Mouse (Mus musculus) mouse trophoblast stem cell (cell line): ENCODE results near the gene Hist1h4i.

Experiments used
- in situ Hi-C, 2 experiments: fragments of 300-500 bp; cut with MseI, MboI; formaldehyde crosslinking; loops; 2 replicates in 1 of 2; 3 replicates in 1 of 2; pipeline ENCODE4 v1.15.1; 2025

Hist1h4i gene

DNA sequence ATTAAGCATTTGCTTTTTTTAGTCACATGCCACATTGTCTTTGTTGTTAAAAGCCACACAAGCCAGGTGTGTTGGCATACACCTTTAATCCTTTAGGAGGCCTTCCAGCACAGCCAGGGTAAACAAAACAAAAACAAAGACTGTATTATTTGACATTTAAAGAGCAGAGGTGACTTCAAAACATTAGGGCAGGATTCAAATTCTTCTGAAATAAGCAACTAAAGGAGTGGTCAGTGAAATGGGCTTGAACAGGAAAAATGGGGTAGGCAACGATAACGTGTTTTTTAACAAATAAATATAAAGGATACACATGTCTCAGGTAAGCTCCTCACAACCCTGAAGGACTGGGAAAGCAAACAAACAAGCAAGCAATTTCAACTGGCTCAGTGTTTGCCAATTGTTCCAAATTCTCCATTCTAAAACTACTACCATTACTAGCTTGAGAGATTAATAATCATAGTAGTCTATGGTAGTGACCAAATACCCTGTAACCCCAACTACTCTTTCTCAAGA lies 1.2 kb downstream of the Hist1h4i start:
- in situ Hi-C loops, result loop anchor here (10.0 to 25.0 kb wide), 5 partner anchors 328 to 1485 kb away; partner anchors contain the start of genes Abt1 (in 1 of the 2), Hist1h2ai (in 1 of the 2), Hist1h2bl (in 1 of the 2) and Hist1h2bm (in 1 of the 2)

DNA sequence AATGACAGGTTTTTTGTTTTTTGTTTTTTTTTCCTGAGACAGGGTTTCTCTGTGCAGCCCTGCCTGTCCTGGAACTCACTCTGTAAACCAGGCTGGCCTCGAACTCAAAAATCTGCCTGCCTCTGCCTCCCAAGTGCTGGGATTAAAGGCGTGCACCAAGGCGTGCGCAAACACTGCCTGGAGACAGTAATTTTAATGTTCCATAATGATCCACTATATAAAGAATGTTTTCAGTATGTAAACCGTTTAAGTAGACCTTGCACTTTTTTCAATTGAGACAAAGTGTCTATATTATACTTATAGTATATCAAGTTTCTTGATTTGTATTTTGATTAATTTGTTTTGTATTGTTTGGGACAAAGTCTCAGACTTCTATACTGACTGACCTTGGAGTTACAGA lies 1.8 kb downstream of the Hist1h4i start:
- in situ Hi-C loops, result loop anchor here (10.0 to 25.0 kb wide), 3 partner anchors 327 to 1473 kb away; partner anchors contain the start of genes Hist1h2ai (in 1 of the 2), Hist1h2bl (in 1 of the 2), Hist1h2bm (in 1 of the 2) and Hist1h3h (in 1 of the 2)

DNA sequence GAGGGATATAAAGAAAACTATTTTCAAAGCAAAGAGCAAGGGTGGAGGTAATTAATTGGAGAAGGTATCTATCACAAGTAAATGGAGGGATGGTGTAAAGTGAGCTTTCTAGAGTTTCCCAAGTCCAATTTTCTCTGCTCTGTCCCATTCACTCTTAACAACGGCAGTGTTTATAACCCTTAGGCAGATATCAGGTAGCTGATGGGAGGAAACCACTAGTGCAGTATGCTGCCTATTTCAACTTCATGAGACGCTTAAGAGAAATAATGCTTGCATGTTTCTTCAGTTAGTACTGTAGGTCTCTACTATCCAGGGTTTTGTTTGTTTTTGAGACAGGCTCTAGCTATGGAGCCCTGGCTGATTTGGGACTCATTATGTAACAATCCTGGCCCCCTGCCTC lies 3.7 kb downstream of the Hist1h4i start:
- in situ Hi-C loops, result loop anchor here (10.0 to 25.0 kb wide), 3 partner anchors 325 to 1475 kb away; partner anchors contain the start of genes Hist1h2ai (in 1 of the 2), Hist1h2bl (in 1 of the 2), Hist1h2bm (in 1 of the 2) and Hist1h3h (in 1 of the 2)

DNA sequence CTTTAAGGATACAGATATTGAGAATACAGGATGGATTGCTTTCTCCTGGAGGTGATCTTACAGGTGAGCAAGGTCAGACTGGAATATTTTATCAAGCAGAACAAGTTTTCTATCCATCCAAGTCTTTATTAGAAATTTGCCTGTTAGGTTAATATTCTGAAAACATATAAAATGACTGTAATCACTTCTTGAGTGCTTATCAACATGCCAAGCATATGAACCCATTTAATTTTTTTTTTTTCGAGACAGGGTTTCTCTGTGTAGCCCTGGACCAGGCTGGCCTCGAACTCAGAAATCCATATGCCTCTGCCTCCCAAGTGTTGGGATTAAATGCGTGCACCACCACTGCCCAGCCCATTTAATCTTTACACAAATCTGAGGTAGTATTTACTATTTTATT lies 4.2 kb downstream of the Hist1h4i start:
- in situ Hi-C loops, result loop anchor here (10.0 to 25.0 kb wide), 3 partner anchors 325 to 1475 kb away; partner anchors contain the start of genes Hist1h2ai (in 1 of the 2), Hist1h2bl (in 1 of the 2), Hist1h2bm (in 1 of the 2) and Hist1h3h (in 1 of the 2)

DNA sequence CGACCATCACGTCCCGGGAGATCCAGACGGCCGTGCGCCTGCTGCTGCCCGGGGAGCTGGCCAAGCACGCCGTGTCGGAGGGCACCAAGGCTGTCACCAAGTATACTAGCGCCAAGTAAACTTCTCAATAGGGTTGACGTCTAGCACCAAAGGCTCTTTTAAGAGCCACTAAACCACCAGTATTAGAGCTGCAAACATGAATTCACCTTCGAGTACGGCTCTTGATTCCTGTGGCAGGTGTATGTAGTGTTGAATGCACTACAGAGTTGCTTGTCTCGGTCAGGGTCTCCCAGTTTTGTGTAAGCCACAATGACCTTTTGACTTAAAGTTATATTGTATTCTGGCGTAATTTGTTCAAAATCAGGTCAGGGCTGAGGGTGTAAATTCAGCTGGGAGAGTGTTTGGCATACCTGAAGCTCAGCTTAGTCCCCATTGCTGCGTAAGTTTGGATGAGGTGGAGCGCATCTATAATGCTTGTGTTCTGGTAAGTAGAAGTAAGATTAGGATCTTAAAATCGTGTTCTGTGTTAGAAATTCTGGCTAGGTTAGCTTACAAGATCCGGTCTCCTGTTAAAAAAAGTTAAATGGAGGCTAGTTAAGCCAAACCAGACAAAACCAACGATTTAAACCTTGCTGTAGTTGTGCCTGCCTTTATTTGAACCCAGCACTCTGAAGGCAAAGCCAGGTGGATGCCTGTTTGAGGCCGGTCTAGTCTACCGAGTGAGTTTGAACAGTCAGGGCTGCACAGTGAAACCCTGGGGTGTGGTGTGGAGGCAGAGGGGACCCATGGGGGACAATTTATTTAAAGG lies 4.8 kb downstream of the Hist1h4i start:
- in situ Hi-C loops, result loop anchor here (10.0 to 25.0 kb wide), 3 partner anchors 324 to 1476 kb away; partner anchors contain the start of genes Hist1h2ai (in 1 of the 2), Hist1h2bl (in 1 of the 2), Hist1h2bm (in 1 of the 2) and Hist1h3h (in 1 of the 2)

DNA sequence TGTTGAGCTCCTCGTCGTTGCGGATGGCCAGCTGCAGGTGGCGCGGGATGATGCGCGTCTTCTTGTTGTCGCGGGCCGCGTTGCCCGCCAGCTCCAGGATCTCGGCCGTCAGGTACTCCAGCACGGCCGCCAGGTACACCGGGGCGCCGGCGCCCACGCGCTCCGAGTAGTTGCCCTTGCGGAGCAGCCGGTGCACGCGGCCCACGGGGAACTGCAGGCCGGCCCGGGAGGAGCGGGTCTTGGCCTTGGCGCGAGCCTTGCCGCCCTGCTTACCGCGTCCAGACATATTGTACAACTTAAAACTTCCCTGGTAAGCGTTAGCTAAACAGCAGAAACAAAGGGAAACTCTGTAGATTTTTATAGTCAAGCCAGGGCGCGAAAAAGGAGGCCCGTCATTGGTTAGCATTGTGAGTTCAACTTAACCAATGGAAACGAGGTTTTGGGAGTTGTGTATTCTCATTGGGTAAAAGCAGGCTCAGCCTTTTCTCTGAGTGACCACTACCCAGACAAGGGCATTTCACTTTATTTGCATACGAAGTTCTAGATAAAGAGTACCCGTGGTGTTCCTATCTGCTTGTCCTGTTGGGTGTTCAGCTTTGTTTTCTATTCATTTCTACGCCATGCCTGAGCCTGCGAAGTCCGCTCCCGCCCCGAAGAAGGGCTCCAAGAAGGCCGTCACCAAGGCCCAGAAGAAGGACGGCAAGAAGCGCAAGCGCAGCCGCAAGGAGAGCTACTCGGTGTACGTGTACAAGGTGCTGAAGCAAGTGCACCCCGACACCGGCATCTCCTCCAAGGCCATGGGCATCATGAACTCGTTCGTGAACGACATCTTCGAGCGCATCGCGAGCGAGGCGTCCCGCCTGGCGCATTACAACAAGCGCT lies 5.7 kb downstream of the Hist1h4i start, which contains the start of the genes Hist1h2ah and Hist1h2bk:
Gene Hist1h2ah, minus strand, starts transcription at position 302 of the 882 bp plus-strand sequence.
Gene Hist1h2bk, plus strand, starts transcription at position 604 of the 882 bp plus-strand sequence.
- in situ Hi-C loops, result loop anchor here (10.0 to 25.0 kb wide), 3 partner anchors 323 to 1477 kb away; partner anchors contain the start of genes Hist1h2ai (in 1 of the 2), Hist1h2bl (in 1 of the 2), Hist1h2bm (in 1 of the 2) and Hist1h3h (in 1 of the 2)

DNA sequence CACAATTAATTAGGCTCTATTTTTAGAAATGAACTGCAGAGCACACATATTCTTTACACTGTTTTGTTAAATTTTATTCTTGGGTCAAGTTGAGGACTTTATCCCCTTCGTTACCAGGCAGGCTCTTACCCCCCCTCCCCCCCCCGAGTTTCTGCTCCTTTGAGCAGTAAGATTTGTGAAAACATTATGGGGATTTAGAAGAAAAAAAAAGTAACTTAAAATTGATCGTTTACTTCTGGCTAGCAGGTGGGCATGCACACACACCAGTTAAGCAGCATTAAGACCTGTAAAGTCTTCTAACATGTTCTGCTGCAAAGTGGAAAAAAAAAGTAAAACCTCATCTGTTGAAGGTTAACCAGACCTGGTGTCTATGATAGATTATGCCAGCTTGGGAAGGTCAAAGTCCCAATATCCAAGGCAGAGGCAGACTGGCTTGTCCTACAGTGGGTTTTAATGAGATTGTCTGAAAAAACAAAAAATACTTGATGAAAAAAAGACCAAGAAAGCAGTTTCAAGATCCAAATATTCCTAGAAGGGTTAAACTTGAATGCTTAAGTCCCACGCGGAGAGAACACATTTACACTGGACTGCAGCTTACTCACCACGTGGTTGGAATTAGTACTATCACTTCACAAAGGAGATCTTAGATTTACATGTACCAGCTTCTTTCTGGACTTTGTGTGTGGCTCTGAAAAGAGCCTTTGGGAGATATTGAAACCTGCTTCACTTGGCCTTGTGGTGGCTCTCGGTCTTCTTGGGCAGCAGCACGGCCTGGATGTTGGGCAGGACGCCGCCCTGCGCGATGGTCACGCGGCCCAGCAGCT lies 6.5 kb downstream of the Hist1h4i start:
- in situ Hi-C loops, result loop anchor here (10.0 to 25.0 kb wide), 3 partner anchors 322 to 1478 kb away; partner anchors contain the start of genes Hist1h2ai (in 1 of the 2), Hist1h2bl (in 1 of the 2), Hist1h2bm (in 1 of the 2) and Hist1h3h (in 1 of the 2)

DNA sequence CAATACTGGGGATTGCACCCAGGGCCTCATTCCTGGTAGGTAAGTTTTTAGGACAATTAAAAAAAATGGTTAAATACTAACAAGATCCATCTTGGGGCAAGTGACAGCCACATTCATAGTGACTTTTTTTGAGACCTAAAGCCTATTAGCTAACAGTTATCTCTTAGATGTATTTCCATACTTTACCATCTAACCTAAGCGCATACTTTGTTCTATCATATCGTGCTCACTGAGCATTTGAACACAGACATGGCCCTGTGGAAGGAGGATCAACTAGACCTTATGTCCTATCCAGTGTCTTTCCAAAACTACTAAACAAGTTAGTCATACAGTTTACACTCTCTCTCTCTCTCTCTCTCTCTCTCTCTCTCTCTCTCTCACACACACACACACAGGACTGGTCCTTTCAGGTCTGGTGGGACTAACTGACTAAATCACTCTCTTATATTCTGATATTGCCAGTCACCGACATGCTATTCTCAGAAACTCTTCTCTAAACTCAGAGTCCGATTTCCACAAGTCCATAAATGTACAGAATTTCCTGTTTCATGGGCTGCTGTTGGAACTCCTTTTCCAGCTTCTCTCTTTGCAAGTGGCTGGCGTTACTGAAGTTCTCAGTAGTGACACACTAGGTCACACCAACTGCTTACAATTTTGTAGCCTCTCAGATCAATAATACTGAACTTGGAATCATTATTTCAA lies 7.3 kb downstream of the Hist1h4i start:
- in situ Hi-C loops, result loop anchor here (10.0 to 25.0 kb wide), 3 partner anchors 322 to 1478 kb away; partner anchors contain the start of genes Hist1h2ai (in 1 of the 2), Hist1h2bl (in 1 of the 2), Hist1h2bm (in 1 of the 2) and Hist1h3h (in 1 of the 2)

DNA sequence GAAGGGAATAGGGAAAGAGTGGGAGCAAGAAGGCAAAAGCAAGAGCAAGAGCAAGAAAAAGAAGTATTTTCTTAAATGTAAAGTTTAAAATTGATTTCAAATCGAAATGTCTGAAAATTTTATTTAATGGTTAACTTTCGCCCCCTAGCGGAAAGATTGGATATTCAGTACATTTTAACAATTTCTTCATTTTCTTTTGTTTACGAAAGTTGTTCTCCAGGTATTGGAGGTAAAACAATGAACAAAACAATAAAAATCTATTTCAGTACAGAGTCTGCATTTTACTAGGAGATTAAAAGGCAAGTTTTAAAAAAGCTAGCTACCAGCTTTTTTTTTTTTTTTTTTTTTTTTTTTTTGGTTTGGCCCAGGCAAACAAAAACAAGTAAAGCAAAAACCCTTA lies 10.7 kb downstream of the Hist1h4i start:
- in situ Hi-C loops, result loop anchor here (10.0 to 25.0 kb wide), 3 partner anchors 318 to 1482 kb away; partner anchors contain the start of genes Hist1h2ai (in 1 of the 2), Hist1h2bl (in 1 of the 2), Hist1h2bm (in 1 of the 2) and Hist1h3h (in 1 of the 2)

DNA sequence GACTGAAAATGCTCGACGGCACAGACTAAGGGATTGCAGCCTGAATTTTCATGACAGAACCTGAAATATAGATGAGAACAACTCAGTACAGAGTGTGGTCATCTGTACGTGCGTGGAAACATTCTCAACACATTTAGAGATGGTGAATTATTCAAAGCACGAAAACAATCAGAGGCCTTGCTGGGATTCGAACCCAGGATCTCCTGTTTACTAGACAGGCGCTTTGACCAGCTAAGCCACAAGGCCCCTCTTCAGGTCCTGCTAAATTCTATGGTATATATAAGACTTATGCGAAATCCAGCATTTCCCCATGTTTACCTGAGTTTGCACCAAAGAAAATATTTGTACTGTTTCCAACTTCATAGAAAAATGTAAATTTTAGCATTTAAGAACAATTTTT lies 11.2 kb downstream of the Hist1h4i start:
- in situ Hi-C loops, result loop anchor here (10.0 to 25.0 kb wide), 6 partner anchors 55 to 1482 kb away; partner anchors contain the start of genes Hist1h2ai (in 1 of the 2), Hist1h2bl (in 1 of the 2), Hist1h2bm (in 1 of the 2) and Hist1h3h (in 1 of the 2)

DNA sequence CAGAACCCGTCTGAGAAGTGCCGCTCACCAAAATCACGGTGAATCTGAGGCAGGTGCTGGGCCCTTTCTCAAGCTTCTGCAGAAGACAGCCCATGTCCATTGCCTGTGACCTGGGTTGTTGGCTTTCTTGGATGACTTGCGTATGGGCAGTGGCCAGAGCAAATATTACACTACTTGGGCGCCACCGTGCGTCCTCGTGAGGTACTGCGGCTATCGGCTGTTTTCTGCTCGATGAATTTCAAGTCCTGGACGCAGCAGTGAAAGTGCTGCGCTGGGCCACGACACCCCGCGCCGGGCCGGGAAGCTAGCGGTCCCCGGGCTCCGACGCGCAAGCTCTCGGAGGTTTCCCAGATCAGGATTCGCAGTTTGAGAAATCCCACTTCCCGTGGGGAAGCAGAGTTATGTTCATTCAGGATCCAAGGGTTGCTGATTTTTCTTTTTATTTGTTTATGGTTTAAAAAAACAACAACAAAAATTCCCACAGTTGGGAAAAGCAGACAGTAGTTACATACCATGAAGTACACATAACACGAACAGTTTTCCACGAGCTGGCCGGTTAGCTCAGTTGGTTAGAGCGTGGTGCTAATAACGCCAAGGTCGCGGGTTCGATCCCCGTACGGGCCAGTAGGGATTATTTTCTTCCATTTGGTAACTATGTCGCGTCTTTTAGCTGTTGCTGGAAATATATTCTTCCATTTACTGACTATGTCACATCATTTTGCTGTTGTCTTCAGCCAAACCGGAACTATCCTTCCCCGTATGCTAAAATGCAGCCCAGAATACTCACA lies 12.3 kb downstream of the Hist1h4i start:
- in situ Hi-C loops, result loop anchor here (10.0 to 25.0 kb wide), 5 partner anchors 54 to 1483 kb away; partner anchors contain the start of genes Hist1h2ai (in 1 of the 2), Hist1h2bl (in 1 of the 2), Hist1h2bm (in 1 of the 2) and Hist1h3h (in 1 of the 2)

DNA sequence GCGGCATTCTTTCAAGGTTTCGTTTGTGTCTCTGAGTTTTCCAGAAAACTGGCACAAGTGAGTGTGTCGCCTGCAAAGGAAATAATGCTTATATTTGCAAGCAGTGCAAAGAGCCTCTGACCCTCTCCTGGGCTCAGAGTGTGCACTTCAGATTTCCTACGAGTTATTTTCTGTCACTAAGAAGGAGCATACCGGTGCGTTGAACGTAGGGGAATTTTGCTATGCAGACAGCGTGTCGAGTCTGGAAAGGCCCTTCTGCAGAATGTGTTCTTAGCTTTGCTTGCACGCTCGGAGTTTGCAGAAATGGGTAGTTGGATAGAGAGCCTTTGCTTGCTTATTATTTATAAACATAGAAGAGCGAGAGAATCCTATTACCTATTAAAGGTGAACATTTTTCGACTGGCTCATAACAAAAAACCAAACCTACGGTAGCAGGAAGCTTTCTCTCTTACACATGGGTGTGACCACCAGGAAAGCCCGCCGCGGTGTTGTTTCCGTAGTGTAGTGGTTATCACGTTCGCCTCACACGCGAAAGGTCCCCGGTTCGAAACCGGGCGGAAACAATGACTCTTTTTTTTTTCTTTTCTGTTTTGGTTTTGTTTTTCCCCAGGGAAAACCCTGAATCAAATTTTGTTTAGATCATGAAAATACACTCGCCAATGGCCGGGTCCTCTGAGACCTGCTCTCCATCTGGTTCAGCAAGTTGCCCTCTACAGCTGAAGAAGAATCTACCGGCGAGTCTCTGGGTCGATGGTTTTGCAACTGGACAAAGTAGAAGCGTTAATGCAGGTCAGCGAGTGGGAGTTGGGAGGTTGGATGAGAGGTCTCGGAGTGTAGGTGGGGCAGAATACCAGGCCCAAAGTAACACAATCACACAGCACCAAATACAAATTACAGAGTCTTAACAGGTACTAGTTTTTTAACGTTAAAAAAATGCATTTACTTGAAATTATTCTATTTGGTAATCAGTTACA lies 14.8 kb downstream of the Hist1h4i start:
- in situ Hi-C loops, result loop anchor here (10.0 to 25.0 kb wide), 5 partner anchors 52 to 1486 kb away; partner anchors contain the start of genes Hist1h2ai (in 1 of the 2), Hist1h2bl (in 1 of the 2), Hist1h2bm (in 1 of the 2) and Hist1h3h (in 1 of the 2)

DNA sequence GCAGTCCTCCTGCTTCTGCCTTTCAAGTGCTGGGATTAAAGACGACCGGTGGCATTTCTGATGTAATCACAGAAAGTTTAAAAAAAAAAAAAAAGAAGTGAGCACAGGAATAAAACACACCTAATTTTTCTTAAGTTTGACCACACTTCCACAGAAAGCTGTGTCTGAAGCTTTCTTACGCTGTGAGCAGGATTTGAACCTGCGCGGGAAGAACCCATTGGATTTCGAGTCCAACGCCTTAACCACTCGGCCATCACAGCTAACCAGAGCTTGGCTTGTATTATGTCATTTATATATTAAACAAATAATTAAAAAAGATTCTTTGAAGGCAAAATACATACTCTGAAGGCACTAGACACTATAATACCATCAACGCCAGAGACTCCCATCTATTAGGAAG lies 18.9 kb downstream of the Hist1h4i start:
- in situ Hi-C loops, result loop anchor here (5.0 to 10.0 kb wide), 4 partner anchors 47 to 167 kb away; no protein-coding TSS in a partner anchor

DNA sequence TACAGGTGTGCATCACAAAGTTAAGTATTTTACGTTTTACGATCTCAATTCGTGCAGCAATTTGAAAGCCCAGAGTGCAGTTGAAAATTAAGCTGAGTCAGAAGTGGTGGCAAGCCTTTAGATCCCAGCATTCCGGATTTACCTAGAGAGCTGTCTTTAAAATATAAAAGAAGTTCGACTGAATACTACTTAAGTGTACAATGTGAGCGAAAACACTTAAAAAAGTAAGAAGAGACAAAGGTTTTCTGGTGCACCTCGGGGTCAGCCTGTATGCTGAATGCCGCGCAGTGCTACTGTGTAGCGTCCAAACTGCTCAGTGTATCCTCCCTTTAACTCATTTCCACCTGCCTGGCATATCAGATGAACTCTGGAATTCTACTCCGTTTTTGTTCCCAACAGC lies 19.6 kb downstream of the Hist1h4i start:
- in situ Hi-C loops, result loop anchor here (5.0 to 10.0 kb wide), 4 partner anchors 47 to 167 kb away; no protein-coding TSS in a partner anchor

DNA sequence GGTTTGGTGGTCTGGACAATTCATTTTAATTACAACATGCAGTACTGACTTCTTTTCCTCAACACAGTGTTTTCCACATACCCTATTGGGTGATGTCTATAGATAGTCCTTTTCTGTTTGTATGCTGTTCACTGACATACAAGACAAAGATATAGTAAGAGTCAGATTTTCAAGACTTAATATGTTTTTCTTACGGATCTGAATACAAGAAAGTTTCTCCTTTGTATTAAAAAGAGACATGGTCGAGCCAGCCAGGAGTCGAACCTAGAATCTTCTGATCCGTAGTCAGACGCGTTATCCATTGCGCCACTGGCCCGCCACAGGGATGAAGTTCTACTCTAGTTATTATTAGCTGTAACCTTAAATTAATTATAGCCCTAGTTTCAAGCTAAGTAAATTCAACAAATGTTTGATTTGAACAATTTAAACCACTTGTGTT lies 20.2 kb downstream of the Hist1h4i start:
- in situ Hi-C loops, result loop anchor here (5.0 to 10.0 kb wide), 4 partner anchors 46 to 166 kb away; no protein-coding TSS in a partner anchor
